12 mouse cellular contexts compared by ENCODE assay signal in genomic region chr7:70634016-70634415, GRCm38 (mm10).
DNase-seq lines count a peak whose midpoint lies in the region; ATAC-seq and TF ChIP-seq lines count a peak whose summit lies in the region.
"Had no signal": no experiment of that assay in that cellular context is flagged by ENCODE, and none has a peak within 500 bp of the region (broad histone marks: within the 10 kb centered on the region; RNA-seq: fewer than 3 reads in every experiment).

No protein-coding gene starts in this region.

- peaks cover 17% of the 10 kb centered on the region; the same call in 1 of the 2 replicates for H3K4me1 ChIP-seq in kidney, adult 2 months (ENCODE audit: control insufficient read depth, insufficient read depth, low read length)
- H3K4me1 ChIP-seq in intestine, embryonic 15.5 days (replicated peaks) = no peaks in the 10 kb centered on the region
- H3K4me1 ChIP-seq: liver, embryonic 13.5 days had no signal

- no peaks in the 10 kb centered on the region for H3K79me2 ChIP-seq in myocyte (ENCODE audit: control insufficient read depth, insufficient read depth)

- no peak for TF ChIP-seq POLR2A in kidney, adult 2 months (IDR thresholded peaks at IDR 0.05; ENCODE audit: low read depth, low read length)
- TF ChIP-seq POLR2A in myocyte (IDR thresholded peaks at IDR 0.05; ENCODE audit: insufficient read length, low read depth) = no peak

- TF ChIP-seq CTCF in kidney, adult 2 months (conservative IDR thresholded peaks at IDR 0.05; ENCODE audit: insufficient read depth, insufficient read length, low read depth, low read length) = no peak

- H3K27ac ChIP-seq in kidney, adult 2 months (ENCODE audit: insufficient read depth, low read depth, low read length) = 0 out of 2 replicates have a peak overlapping the region, but pooled peaks have one; percentile 21
- no peak overlapping the region for H3K27ac ChIP-seq in intestine, embryonic 15.5 days
- H3K27ac ChIP-seq: liver, embryonic 13.5 days had no signal

- peak overlapping the region; percentile 83 for H3K4me2 ChIP-seq in myocyte (ENCODE audit: low read depth)
- H3K4me2 ChIP-seq in intestine, embryonic 15.5 days (replicated peaks) = no peak overlapping the region
- H3K4me2 ChIP-seq: liver, embryonic 13.5 days had no signal

- peak; percentile 12 for DNase-seq in kidney, adult 2 months
- no peak for DNase-seq in kidney, adult 11 months
- DNase-seq in embryo, embryonic 9.5 days (ENCODE audit: extremely low spot score) = peak; percentile 18
- peak; percentile 16 for DNase-seq in heart, postnatal 4 days
- no peak for DNase-seq in MN1 (ENCODE audit: low spot score)
- DNase-seq: cerebellum, adult 11 months; forebrain, postnatal 0 days; liver, embryonic 13.5 days; right cerebral cortex, postnatal 4 days had no signal

- H3K36me3 ChIP-seq in kidney, adult 2 months (ENCODE audit: control insufficient read depth, insufficient read depth, low read length) = no peaks in the 10 kb centered on the region
- no peaks in the 10 kb centered on the region for H3K36me3 ChIP-seq in myocyte (ENCODE audit: control insufficient read depth, insufficient read depth)
- H3K36me3 ChIP-seq in intestine, embryonic 15.5 days = no peaks in the 10 kb centered on the region
- H3K36me3 ChIP-seq: liver, embryonic 13.5 days had no signal

- H3K9me3 ChIP-seq in intestine, embryonic 15.5 days = no peaks in the 10 kb centered on the region
- H3K9me3 ChIP-seq: liver, embryonic 13.5 days had no signal

- H3K9ac ChIP-seq in intestine, embryonic 15.5 days = no peak overlapping the region
- H3K9ac ChIP-seq: forebrain, postnatal 0 days; liver, embryonic 13.5 days had no signal

- ATAC-seq in intestine, embryonic 15.5 days = no peak
- ATAC-seq: forebrain, postnatal 0 days; inflammation-experienced regulatory T-cells, adult 6 months had no signal

- no peak overlapping the region for H3ac ChIP-seq in myocyte (ENCODE audit: control insufficient read depth, insufficient read length)

- WGBS in kidney, adult 2 months = 32% methylated on average over 11 of the region's 11 CpGs
- WGBS in intestine, embryonic 15.5 days = 57% methylated on average over 11 of the region's 11 CpGs

- H3K27me3 ChIP-seq in kidney, adult 2 months (replicated peaks; ENCODE audit: control insufficient read depth, insufficient read depth, low read length) = no peaks in the 10 kb centered on the region
- H3K27me3 ChIP-seq in myocyte (ENCODE audit: control insufficient read depth, insufficient read depth, insufficient read length) = no peaks in the 10 kb centered on the region
- no peaks in the 10 kb centered on the region for H3K27me3 ChIP-seq in intestine, embryonic 15.5 days (replicated peaks)
- H3K27me3 ChIP-seq: liver, embryonic 13.5 days had no signal

- no peak overlapping the region for H3K4me3 ChIP-seq in kidney, adult 2 months (ENCODE audit: insufficient read depth, low read depth, low read length)
- H3K4me3 ChIP-seq in myocyte = no peak overlapping the region
- H3K4me3 ChIP-seq in intestine, embryonic 15.5 days (replicated peaks) = no peak overlapping the region
- H3K4me3 ChIP-seq: liver, embryonic 13.5 days had no signal

TF ChIP-seq in myocyte, 11 proteins besides CTCF, POLR2A, EP300 and RAD21:
- TF ChIP-seq E2F4 (IDR thresholded peaks at IDR 0.05; ENCODE audit: insufficient read depth) (no peak), MYOD1 (IDR thresholded peaks at IDR 0.05; ENCODE audit: control insufficient read depth in 1 of 3, insufficient read length in 2 of 3, low read depth in 2 of 3) (peak in 2 of 3 experiments; percentile 19 to 65), SRF (IDR thresholded peaks at IDR 0.05; ENCODE audit: control insufficient read depth, insufficient read length, low read depth) (no peak), REST (IDR thresholded peaks at IDR 0.05; ENCODE audit: insufficient read depth, insufficient read length) (no peak), MYOG (IDR thresholded peaks at IDR 0.05; ENCODE audit: control insufficient read depth in 1 of 3, insufficient read depth in 1 of 3, insufficient read length in 2 of 3, low read depth in 2 of 3) (peak in 1 of 3 experiments; percentile 41), USF1 (IDR thresholded peaks at IDR 0.05; ENCODE audit: low read depth) (no peak), TCF12 (IDR thresholded peaks at IDR 0.05; ENCODE audit: insufficient read depth, poor library complexity, severe bottlenecking) (peak; percentile 5)

Comparison
In these comparisons a context has a peak if more than half of its experiments do, and no peak if none do; other contexts are left out.
1. DNase-seq: peak in kidney, adult 2 months (single experiment), embryo, embryonic 9.5 days (single experiment) and heart, postnatal 4 days (single experiment); none in kidney, adult 11 months (single experiment) and MN1 (single experiment).